Mouse (Mus musculus) lung, adult 2 months (tissue): Measurements from ENCODE around the gene Fam193b. TPM values are rescaled to one million over a fixed set of nuclear protein-coding genes. Genes with fewer than 3 reads are reported as not detected.

Experiments used
- DNase-seq: peaks from one replicate; pipeline ENCODE4 v3.0.0; 2022
- H3K4me1 ChIP-seq: fragments of 200-500 bp; 2 replicates; pipeline ENCODE4 v1.6.1; 2011; ENCODE audit warnings: low read length; ENCODE audit not compliant: control insufficient read depth, insufficient read depth
- H3K4me3 ChIP-seq: fragments of 200-500 bp; replicated peaks from 2 replicates; pipeline ENCODE3; 2011; ENCODE audit warnings: low read depth, mild to moderate bottlenecking, control low read depth, low read length; ENCODE audit errors: extremely low read depth
- CTCF ChIP-seq: fragments of 200-500 bp; IDR thresholded peaks from 2 replicates; pipeline ENCODE4 v1.5.1; 2011; ENCODE audit warnings: mild to moderate bottlenecking, low read length, control low read depth; ENCODE audit not compliant: insufficient read depth
- POLR2A ChIP-seq: fragments of 200-500 bp; IDR thresholded peaks from 2 replicates; pipeline ENCODE4 v1.6.1; 2011; ENCODE audit warnings: low read depth, mild to moderate bottlenecking, control low read depth, low read length, borderline replicate concordance; ENCODE audit errors: extremely low read depth
- WGBS: fragments of 180-500 bp; shearing (Covaris S2); methylation state at CpG from one replicate; pipeline ENCODE4 v1.1.7; 2018; 5-methylcytosine and 5-hydroxymethylcytosine counted together
- polyA plus RNA-seq: library from polyadenylated mRNA; depleted of rRNA; stranded (reverse); fragments of >200 nt; gene quantifications from 2 replicates; pipeline ENCODE4 v1.2.3, GENCODE M21; 2012

The Fam193b gene
- polyA plus RNA-seq, 1 experiment: 151 TPM

- TF ChIP-seq CTCF (peak; percentile 95), POLR2A (no peak)
- WGBS: 5% methylated on average over 5 of the region's 5 CpGs
- H3K4me1 ChIP-seq: peaks cover 4% of the 10 kb centered on the region; the same call in 1 of the 2 replicates
- H3K4me3 ChIP-seq: no peak overlapping the region
- peak; percentile 88 for DNase-seq
These were observed 54.0 kb downstream of the Fam193b start for GRCm38 (mm10) chr13:55516955-55517354.

DNA sequence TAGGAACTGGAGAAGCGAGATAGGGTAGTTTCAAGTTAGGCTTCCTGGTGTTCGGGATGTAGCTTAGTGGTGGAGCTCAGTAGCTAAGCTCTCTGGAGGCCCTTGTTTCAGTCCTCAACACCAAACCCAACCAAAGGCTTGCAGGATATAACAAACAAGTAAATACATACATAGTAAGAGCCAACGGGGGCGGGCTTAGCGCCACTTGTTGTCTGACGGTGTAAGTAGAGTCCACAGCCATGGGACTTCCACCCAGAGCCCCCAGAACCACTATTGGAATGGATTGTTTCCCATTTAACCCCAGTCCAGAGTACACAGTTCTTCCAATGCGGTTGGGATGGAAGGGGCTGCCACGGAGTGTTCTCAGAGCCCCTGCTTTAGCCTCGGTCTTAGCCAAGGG lies 57.1 kb downstream of the Fam193b start:
- DNase-seq: no peak
- WGBS: 38% methylated on average over 9 of the region's 9 CpGs
- Histone ChIP-seq H3K4me3 (no peak overlapping the region), H3K4me1 (peaks cover 13% of the 10 kb centered on the region)
- no peak for TF ChIP-seq CTCF
- no peak for TF ChIP-seq POLR2A

DNA sequence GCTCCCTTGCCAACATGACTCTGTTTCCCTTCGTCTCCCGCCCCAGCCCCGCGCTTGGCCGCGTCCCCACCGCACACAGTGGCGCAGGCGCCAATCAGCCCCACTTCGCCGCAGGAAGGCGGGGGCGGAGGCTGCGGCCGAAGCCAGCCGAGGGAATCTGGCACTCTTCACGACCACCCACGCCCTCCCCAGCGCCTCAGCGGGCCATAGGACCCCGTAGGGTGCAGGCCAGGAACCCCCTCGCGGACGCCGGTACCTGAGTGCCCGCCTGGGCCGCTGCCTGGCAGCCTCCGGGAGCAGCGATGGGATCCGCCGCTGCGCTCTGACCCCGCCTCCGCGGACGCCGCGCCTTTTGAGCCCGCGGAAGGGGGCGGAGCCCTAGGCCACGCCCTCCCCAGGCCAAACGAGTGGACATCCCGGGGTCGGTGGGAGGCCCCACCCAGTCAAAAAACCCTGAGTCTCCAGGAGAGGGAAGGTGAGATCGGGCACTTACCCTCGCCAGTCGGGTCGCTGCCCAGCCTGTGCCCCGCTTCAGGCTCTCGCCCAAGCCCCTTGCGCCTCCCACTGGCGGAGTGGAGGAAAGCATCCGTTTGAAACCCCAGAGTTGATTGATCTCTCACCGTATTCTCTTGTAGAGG lies 57.7 kb downstream of the Fam193b start, which contains the start of gene Pdlim7:
TSS of gene Pdlim7 (minus strand) at position 566 of the 638 bp plus-strand sequence.
- DNase-seq: peak; percentile 94
- under 1% methylated on average over 55 of the region's 55 CpGs for WGBS
- TF ChIP-seq CTCF (peak; percentile 74), POLR2A (peak; percentile 97)
- Histone ChIP-seq H3K4me1 (peaks cover 13% of the 10 kb centered on the region), H3K4me3 (peak within 1 kb of the TSS; percentile 94)

DNA sequence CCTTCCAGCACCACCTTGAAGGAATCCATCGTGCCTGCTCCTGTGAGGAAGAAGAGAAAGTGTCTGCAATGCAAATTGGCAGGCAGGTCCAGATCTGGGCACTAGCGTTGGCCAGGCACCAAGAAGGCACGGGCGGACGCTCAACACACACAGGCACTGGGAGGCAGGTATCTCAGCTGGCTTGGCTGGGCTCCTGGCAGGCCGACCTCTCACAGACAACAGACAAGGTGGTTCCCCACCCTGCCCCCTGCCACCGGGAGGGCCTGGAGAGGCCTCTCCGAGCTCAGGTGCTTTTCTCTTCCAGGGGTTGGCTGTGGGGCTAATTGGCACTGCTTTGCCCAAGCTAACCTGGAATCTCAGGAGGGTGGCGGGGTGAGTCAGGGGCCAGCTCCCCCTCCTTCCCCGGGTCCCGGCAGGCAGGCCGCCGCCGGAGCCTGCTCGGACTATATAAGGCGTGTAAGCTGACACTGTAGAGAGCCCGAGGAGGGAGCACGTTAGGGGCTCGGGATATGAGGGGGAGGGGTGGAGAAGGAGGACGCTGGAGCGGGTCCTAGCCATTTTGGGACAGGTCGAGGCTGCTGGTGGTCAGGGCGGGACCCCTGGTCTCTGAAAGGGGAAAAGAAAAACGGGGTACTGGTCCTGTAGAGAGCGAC lies 58.4 kb downstream of the Fam193b start:
- DNase-seq: peak; percentile 41
- Histone ChIP-seq H3K4me3 (peak overlapping the region; percentile 94), H3K4me1 (peaks cover 13% of the 10 kb centered on the region)
- TF ChIP-seq CTCF (no peak), POLR2A (no peak)
- 3% methylated on average over 25 of the region's 25 CpGs for WGBS

DNA sequence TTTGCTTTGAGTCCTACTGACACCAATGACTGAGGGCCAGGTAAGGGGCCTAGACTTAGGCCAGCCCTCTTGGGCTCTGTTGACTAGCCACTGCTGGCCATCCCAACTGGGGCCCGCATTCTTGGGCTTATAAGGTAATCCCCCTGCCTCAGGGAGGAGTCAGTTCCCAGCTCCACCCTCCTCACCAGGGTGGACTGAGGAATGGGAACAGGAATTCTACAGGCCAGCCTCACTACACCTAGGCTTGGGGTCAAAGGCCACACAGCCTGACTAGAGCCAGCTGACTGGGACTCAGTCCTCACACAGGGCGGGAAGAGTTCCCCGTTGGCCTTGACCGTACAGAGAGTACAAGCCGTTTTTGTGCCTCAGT lies 59.4 kb downstream of the Fam193b start:
- WGBS: 45% methylated on average over 5 of the region's 5 CpGs
- peaks cover 13% of the 10 kb centered on the region for H3K4me1 ChIP-seq
- no peak for DNase-seq
- H3K4me3 ChIP-seq: peak overlapping the region; percentile 6
- TF ChIP-seq CTCF (no peak), POLR2A (no peak)

- no peak for TF ChIP-seq CTCF
- no peak for TF ChIP-seq POLR2A
- H3K4me3 ChIP-seq: no peak overlapping the region
- 28% methylated on average over 6 of the region's 6 CpGs for WGBS
- DNase-seq: peak; percentile 68
- H3K4me1 ChIP-seq: peaks cover 13% of the 10 kb centered on the region
These were observed 60.0 kb downstream of the Fam193b start for GRCm38 (mm10) chr13:55510668-55511491.

DNA sequence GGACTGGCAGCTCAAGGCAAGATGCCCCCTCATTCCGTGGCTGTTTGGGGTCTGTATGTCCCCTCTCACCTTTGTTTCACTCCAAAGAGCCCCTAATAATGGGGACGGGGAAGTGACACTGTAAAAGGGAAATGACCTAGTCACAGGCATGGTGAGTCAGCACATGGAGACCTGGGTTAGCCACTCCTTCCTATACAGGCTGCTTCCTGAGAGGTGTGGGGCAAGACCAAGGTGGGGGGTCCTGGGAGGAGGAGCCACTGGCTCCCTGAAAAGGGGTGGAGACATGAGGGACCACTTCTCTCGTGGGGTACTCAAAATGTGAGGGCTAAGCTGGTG lies 60.6 kb downstream of the Fam193b start:
- peak; percentile 19 for DNase-seq
- TF ChIP-seq CTCF (no peak), POLR2A (no peak)
- Histone ChIP-seq H3K4me1 (peaks cover 13% of the 10 kb centered on the region), H3K4me3 (no peak overlapping the region)
- 34% methylated on average over 3 of the region's 3 CpGs for WGBS

DNA sequence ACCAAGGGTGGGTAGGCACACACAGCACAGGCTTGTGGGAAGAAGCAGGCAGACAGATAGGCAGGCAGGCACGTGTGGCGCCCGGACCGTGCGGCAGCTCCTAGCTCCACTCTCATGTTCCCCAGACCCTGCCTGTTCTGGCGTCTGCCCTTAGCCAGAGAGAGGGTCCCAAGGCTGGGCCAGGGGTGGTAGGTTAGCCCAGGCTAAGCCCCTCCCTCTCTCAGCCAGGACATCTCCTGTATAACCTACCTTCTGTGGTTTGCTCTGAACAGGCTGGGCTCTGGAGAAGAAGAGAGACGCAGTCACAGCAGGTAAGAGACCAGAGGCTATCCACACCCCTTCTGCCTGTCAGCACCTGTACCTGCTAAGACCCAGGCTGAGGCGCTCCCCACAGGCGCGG lies 62.4 kb downstream of the Fam193b start:
- no peak for DNase-seq
- peaks cover 13% of the 10 kb centered on the region for H3K4me1 ChIP-seq
- 95% methylated on average over 10 of the region's 10 CpGs for WGBS
- no peak for TF ChIP-seq POLR2A
- no peak for TF ChIP-seq CTCF
- no peak overlapping the region for H3K4me3 ChIP-seq

DNA sequence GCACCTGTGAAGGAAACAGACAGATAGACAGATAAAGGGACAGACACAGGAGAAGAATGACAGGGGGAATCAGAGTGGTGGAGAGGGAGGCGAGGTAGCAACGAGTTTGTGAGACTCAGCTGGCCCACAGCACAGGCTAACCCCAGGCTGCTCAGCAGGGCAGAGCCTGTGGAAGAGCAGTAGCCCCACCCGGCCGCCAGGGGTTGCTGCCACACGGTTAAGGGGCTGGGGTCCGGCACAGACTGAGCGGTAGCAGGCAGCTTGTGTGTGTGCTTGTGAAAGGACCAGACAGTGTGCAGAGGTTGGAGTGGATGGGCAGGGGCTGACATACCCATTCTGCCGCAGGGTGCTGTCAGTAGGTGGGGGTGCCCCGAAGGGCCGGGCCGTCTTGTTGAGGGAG lies 63.0 kb downstream of the Fam193b start:
- no peak overlapping the region for H3K4me3 ChIP-seq
- H3K4me1 ChIP-seq: peaks cover 13% of the 10 kb centered on the region
- 69% methylated on average over 11 of the region's 11 CpGs for WGBS
- TF ChIP-seq POLR2A (no peak), CTCF (no peak)
- DNase-seq: no peak
